Mouse (Mus musculus): ENCODE measurements around the gene Rps6kb2. TPM values are rescaled to one million over a fixed set of nuclear protein-coding genes. Genes with fewer than 3 reads are reported as not detected.

Rps6kb2 gene
- 61.6 and 64.3 TPM in 2 replicates for polyA plus RNA-seq (2015; fragmentation: Nextera tagmentation; extraction: Ambion mirVana)

GRCm38 (mm10) chr19:4162646-4163542, at the start of gene Rps6kb2:
Gene Rps6kb2 (minus strand): TSS chr19:4163354.
- Histone ChIP-seq H3K4me2 (peak within 1 kb of the TSS; percentile 97), H3K4me1 (replicated peaks) (peaks cover 27% of the 10 kb centered on the region), H3K36me3 (peaks cover 37% of the 10 kb centered on the region), H3K27me3 (no peaks in the 10 kb centered on the region), H3K9ac (peak within 1 kb of the TSS; percentile 79), H3K9me3 (no peaks in the 10 kb centered on the region), H3K27ac (peak within 1 kb of the TSS; percentile 91), H3K4me3 (peak within 1 kb of the TSS; percentile 66)
- 7% methylated on average over 42 of the region's 42 CpGs for WGBS
- peak; percentile 90 for ATAC-seq (ENCODE audit: low FRiP score)

DNA sequence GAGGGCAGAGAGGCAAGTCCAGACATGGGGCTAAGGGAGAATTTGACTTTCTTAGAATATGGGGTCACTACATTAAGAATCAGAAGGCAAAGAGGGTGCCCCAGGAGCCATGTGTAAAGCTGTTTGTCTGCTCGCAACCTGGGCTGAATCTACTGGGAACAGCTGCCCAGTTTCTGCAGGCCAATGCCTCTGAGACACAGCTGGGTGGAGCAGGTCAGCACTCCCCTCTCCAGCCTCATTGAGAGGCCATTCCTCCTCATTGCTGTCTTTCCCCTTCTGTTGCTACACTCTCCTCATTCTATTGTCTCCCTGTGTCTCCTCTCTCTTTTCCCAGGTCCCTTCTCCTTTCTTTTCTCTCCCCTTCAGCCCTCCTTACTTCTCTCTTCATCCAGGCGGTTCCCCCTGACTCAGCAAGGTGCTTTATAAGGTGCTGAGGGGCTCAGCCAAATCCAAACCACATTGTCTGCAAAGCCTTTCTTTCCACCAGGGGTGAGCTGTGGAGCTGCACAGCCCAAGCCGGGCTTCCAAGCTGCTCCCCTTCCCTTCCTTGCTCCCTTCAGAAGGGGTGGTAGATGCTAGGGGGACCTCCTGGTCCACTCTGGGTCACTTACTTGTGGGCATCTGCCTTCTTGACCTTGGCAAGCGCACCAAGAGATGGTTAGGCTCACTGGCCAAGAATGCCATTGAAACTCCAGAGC, 48.9 kb upstream of the Rps6kb2 start:
- WGBS = 21% methylated on average over 4 of the region's 4 CpGs
- Histone ChIP-seq H3K9ac (no peak overlapping the region; the same call in 1 of the 2 replicates), H3K4me3 (no peak overlapping the region), H3K27ac (no peak overlapping the region), H3K27me3 (peaks cover 79% of the 10 kb centered on the region), H3K4me2 (no peak overlapping the region), H3K9me3 (no peaks in the 10 kb centered on the region), H3K4me1 (replicated peaks) (peaks cover 42% of the 10 kb centered on the region), H3K36me3 (no peaks in the 10 kb centered on the region)
- no peak for ATAC-seq (ENCODE audit: low FRiP score)

DNA sequence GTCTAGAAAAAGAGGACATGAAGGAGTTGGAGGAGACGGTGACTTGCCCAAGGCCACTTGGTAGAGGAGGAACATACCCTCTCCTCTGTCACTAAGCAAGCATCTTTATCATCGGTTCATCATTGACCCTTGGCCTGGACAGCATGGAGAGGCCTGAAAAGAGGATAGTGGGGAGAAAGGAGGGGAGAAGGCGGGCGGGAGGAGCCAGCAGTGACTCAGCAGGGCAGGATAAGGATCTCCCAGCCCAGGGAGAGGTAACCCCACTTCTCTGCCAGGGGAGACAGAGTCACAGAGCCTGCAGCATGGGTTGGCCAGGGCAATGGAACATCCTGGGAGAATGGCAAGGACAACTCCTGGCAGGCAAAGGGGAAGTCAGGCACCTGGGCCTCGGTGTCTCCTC, 45.4 kb upstream of the Rps6kb2 start:
- no peaks in the 10 kb centered on the region for H3K9me3 ChIP-seq
- peaks cover 10% of the 10 kb centered on the region for H3K4me1 ChIP-seq (replicated peaks)
- no peak overlapping the region for H3K4me3 ChIP-seq
- peaks cover 74% of the 10 kb centered on the region for H3K27me3 ChIP-seq
- WGBS = 80% methylated on average over 5 of the region's 5 CpGs
- no peak overlapping the region for H3K4me2 ChIP-seq
- no peaks in the 10 kb centered on the region for H3K36me3 ChIP-seq
- no peak for ATAC-seq (ENCODE audit: low FRiP score)
- no peak overlapping the region for H3K27ac ChIP-seq
- H3K9ac ChIP-seq = no peak overlapping the region

DNA sequence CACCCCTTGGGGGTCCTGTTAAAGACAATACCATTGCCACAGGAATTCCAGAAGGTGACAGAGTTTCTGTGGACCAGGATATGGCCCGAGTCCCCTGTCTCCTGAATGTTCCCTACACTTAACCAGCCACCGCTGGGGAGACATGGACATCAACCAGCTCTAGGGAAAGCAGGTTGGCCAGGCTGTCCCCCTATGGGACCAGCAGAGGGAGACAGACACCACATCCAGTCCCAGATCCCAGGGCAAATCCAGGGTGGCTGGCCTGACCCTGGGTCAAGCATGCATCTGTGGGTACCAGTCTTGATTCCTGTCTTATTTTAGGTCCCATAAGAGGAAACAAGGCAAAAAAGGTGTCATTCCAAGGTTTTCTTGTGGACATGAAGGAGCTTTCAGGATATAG, 43.8 kb upstream of the Rps6kb2 start:
- Histone ChIP-seq H3K27me3 (peaks cover 58% of the 10 kb centered on the region), H3K27ac (no peak overlapping the region), H3K4me1 (replicated peaks) (peaks cover 7% of the 10 kb centered on the region), H3K4me3 (no peak overlapping the region), H3K9ac (no peak overlapping the region), H3K4me2 (no peak overlapping the region), H3K36me3 (no peaks in the 10 kb centered on the region), H3K9me3 (no peaks in the 10 kb centered on the region)
- WGBS = 0% methylated on average over 2 of the region's 2 CpGs
- 0 out of 2 replicates have a peak, but pooled peaks have one; percentile 30 for ATAC-seq (ENCODE audit: low FRiP score)

GRCm38 (mm10) chr19:4204889-4205288, 41.7 kb upstream of the Rps6kb2 start:
- Histone ChIP-seq H3K4me1 (replicated peaks) (peaks cover 23% of the 10 kb centered on the region), H3K9me3 (no peaks in the 10 kb centered on the region), H3K9ac (no peak overlapping the region), H3K36me3 (no peaks in the 10 kb centered on the region), H3K4me3 (no peak overlapping the region), H3K4me2 (no peak overlapping the region), H3K27ac (no peak overlapping the region), H3K27me3 (peaks cover 43% of the 10 kb centered on the region)
- WGBS = 69% methylated on average over 3 of the region's 4 CpGs
- no peak for ATAC-seq (ENCODE audit: low FRiP score)

DNA sequence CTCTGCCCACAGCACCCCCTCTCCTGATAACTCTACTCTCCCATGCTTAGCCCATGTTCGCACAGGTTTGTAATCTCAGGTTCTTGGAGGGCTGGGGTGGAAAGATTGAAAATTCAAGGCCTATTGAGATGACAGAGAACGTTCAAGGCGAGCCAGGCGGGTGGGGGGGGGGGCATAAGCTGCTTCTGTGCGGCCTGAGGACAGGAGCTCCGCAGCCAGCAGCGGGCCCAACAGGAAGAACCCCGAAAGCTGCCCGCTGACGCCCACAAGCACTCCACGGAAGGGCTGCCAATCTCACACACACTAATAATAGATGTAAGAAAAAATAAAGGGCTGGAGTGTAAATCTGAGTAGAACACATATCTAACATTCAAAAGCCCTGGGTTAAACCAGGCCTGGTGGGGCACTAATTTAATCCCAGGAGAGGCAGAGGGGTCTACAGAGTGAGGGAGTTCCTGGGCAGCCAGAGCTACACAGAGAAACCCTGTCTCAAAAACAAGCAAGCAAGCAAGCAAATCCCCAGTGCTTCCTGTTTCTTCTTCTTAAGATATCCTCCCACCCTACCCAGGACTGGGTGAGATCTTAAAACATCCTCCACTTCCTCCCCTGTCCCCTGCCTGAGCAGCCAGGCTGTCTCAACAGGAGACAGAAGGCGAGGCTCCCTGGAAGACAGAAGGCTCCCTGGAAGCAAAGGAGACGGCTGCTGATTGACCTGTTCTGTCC, 40.6 kb upstream of the Rps6kb2 start:
- H3K27ac ChIP-seq = no peak overlapping the region; the same call in 1 of the 2 replicates
- no peaks in the 10 kb centered on the region for H3K9me3 ChIP-seq
- no peak overlapping the region for H3K4me3 ChIP-seq
- H3K36me3 ChIP-seq = peaks cover 6% of the 10 kb centered on the region; the same call in 1 of the 2 replicates
- peak overlapping the region; percentile 19; the same call in 1 of the 2 replicates for H3K9ac ChIP-seq
- peaks cover 41% of the 10 kb centered on the region for H3K27me3 ChIP-seq
- H3K4me1 ChIP-seq (replicated peaks) = peaks cover 23% of the 10 kb centered on the region
- H3K4me2 ChIP-seq = no peak overlapping the region
- no peak for ATAC-seq (ENCODE audit: low FRiP score)
- WGBS = 69% methylated on average over 13 of the region's 13 CpGs

DNA sequence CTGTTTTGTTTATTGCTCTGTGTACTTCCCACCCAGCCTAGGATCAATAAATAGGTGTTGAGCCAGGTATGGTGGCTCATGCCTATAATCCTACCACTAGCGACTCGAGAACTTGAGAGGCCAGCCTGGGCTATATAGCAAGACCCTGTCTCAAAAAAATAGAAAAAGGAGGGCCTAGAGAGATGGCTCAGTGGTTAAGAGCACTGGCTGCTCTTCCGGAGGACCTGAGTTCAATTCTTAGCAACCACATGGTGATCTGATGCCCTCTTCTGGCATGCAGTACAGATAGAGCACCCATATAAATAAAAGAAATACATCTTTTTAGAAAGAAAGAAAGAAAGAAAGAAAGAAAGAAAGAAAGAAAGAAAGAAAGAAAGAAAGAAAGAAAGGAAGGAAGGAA, 40.0 kb upstream of the Rps6kb2 start:
- H3K36me3 ChIP-seq = peaks cover 12% of the 10 kb centered on the region
- no peak for ATAC-seq (ENCODE audit: low FRiP score)

GRCm38 (mm10) chr19:4202149-4202548, 39.0 kb upstream of the Rps6kb2 start:
- H3K9me3 ChIP-seq = no peaks in the 10 kb centered on the region
- H3K27me3 ChIP-seq = peaks cover 30% of the 10 kb centered on the region
- peak overlapping the region; percentile 94 for H3K4me2 ChIP-seq
- peaks cover 21% of the 10 kb centered on the region for H3K36me3 ChIP-seq
- 28% methylated on average over 7 of the region's 7 CpGs for WGBS
- H3K4me3 ChIP-seq = peak overlapping the region; percentile 64
- peaks cover 23% of the 10 kb centered on the region for H3K4me1 ChIP-seq (replicated peaks)
- H3K27ac ChIP-seq = no peak overlapping the region
- peak overlapping the region; percentile 80 for H3K9ac ChIP-seq
- peak; percentile 21; the same call in 1 of the 2 replicates for ATAC-seq (ENCODE audit: low FRiP score)

More for the DNA sequence above, 40.0 kb upstream of the Rps6kb2 start:
- Histone ChIP-seq H3K9me3 (no peaks in the 10 kb centered on the region), H3K9ac (no peak overlapping the region), H3K4me1 (replicated peaks) (peaks cover 23% of the 10 kb centered on the region), H3K27ac (no peak overlapping the region), H3K27me3 (peaks cover 35% of the 10 kb centered on the region), H3K4me3 (no peak overlapping the region), H3K4me2 (0 out of 2 replicates have a peak overlapping the region, but pooled peaks have one; percentile 94)
- WGBS = 78% methylated on average over 3 of the region's 3 CpGs

- H3K27ac ChIP-seq = peak within 1 kb of the TSS; percentile 56
- peaks cover 28% of the 10 kb centered on the region for H3K36me3 ChIP-seq
- H3K27me3 ChIP-seq = peaks cover 24% of the 10 kb centered on the region
- peak; percentile 82 for ATAC-seq (ENCODE audit: low FRiP score)
- H3K9me3 ChIP-seq = no peaks in the 10 kb centered on the region
- H3K4me3 ChIP-seq = peak within 1 kb of the TSS; percentile 64
- under 1% methylated on average over 34 of the region's 34 CpGs for WGBS
- H3K9ac ChIP-seq = peak within 1 kb of the TSS; percentile 84
- H3K4me1 ChIP-seq (replicated peaks) = peaks cover 23% of the 10 kb centered on the region
- peak within 1 kb of the TSS; percentile 94 for H3K4me2 ChIP-seq
These were observed 38.2 kb upstream of the Rps6kb2 start, which contains the start of gene Rad9a for GRCm38 (mm10) chr19:4201291-4201909. Gene Rad9a (minus strand): TSS chr19:4201662.

DNA sequence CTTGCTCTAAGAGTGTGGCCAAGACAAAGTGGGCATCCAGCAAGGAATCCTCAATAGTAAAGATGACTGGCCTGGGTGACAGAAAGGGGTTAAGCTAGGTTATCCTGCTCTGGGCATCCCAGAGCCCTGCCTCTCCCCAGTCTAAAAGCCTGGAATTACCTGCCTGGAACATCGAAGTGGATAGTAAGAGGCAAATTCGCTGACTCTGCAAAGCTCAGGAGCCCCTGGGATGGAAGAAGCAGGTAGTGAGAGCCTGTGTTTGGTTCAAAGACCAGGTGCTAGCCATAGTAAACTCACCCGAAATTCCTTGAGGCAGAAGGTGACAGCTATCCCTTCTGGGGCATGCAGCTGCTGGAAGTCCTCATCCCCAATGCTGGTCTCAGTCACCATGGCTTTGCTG, 34.0 kb upstream of the Rps6kb2 start:
- Histone ChIP-seq H3K4me1 (replicated peaks) (peaks cover 44% of the 10 kb centered on the region), H3K9ac (no peak overlapping the region), H3K27me3 (no peaks in the 10 kb centered on the region), H3K36me3 (peaks cover 62% of the 10 kb centered on the region), H3K4me2 (no peak overlapping the region), H3K9me3 (no peaks in the 10 kb centered on the region), H3K27ac (no peak overlapping the region), H3K4me3 (no peak overlapping the region)
- 72% methylated on average over 3 of the region's 3 CpGs for WGBS
- ATAC-seq (ENCODE audit: low FRiP score) = no peak

DNA sequence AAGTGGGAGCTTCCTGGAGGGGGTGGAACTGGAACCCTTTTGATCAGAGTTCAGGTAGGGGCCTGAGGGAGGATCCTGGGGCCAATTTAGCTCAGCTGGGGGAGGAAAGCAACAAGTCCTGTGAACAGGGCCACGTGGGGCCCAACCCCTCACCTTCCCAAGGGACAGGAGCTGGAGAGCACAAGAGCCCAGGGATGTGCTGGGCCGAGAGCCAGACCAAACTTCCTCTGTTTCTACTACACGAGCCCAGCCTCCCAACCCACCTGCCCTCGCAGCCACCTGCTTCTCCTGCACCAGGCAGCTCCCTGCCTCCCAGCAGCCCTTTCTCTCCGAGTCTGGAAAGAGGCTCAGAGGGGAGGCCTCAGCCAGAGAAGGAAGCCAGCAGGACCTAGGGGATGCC, 33.4 kb upstream of the Rps6kb2 start:
- no peaks in the 10 kb centered on the region for H3K27me3 ChIP-seq
- peaks cover 62% of the 10 kb centered on the region for H3K36me3 ChIP-seq
- H3K4me1 ChIP-seq (replicated peaks) = peaks cover 40% of the 10 kb centered on the region
- ATAC-seq (ENCODE audit: low FRiP score) = no peak
- no peak overlapping the region for H3K4me3 ChIP-seq
- H3K9me3 ChIP-seq = no peaks in the 10 kb centered on the region
- no peak overlapping the region for H3K9ac ChIP-seq
- 54% methylated on average over 5 of the region's 5 CpGs for WGBS
- H3K27ac ChIP-seq = no peak overlapping the region
- H3K4me2 ChIP-seq = no peak overlapping the region

Data from hindbrain, embryonic 13.5 days (tissue).